Mouse (Mus musculus): ENCODE data around the gene Mrpl22.
"Not testable (repeated sequence)": the region's sequence is repeated elsewhere in the genome, so short reads cannot be mapped to it uniquely, and the experiment has no call there.

DNA sequence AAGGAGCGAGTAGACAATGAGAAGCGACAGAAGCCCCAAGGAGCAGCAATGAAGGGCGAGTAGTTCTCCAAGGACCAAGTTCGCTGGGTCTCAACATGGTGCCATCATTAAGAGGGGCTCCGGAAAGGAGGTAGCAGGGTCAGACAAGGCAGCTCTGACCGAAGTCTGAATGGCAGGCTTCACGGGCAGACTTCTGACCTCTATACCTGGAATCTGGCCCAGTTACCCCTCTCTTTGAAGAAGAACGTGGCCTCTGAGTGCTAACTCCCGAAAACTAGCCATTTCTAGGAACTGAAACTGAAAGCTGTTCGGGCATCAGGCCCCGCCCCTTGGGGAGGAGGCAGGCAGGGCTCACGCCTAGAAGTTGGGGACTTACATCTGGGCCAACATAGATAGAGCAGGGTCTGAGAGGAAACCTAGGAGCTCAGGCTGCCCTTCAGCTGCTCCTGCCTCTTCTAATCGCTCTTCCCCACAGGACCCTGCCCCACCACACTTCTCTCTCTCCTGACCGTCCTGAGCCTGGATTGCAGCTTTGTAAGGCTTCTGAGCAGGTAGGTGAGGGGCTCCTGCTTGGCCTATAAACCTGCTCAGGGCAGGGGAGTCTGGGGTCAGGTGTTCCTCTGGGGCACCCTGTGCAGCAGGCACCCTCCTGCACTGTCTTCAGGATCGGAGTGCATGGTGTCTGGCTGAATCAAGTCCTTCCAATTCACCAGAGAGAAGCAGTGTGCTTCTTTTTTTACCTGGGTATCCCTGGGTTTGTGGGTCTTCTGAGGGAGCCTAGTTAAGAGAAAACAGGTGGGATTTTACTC, 28.0 kb downstream of the Mrpl22 start, which contains the start of the genes Igtp and Irgm2:
- not testable (repeated sequence) for TF ChIP-seq CTCF (IDR thresholded peaks at IDR 0.05; ENCODE audit: low read depth, low read length)
- 0 out of 2 replicates have a peak, but pooled peaks have one; percentile 29 for TF ChIP-seq POLR2A (IDR thresholded peaks at IDR 0.05; ENCODE audit: borderline replicate concordance, low read depth, low read length)
